Mouse (Mus musculus) brain, embryonic 14.5 days (tissue): Measurements from ENCODE around the gene Zfp518b.

Experiments
- CTCF ChIP-seq: fragments of 200-500 bp; IDR thresholded peaks from 2 replicates; pipeline ENCODE4 v1.5.1; 2012; ENCODE audit warnings: inconsistent platforms, mild to moderate bottlenecking, moderate library complexity, borderline replicate concordance; ENCODE audit not compliant: insufficient read depth, insufficient read length; ENCODE audit errors: extremely low read depth
- POLR2A ChIP-seq: fragments of 200-500 bp; IDR thresholded peaks from 2 replicates; pipeline ENCODE4 v1.6.1; 2012; ENCODE audit warnings: mild to moderate bottlenecking, inconsistent platforms, borderline replicate concordance; ENCODE audit not compliant: poor library complexity, insufficient read depth, insufficient read length, severe bottlenecking; ENCODE audit errors: extremely low read depth

- TF ChIP-seq POLR2A (no peak), CTCF (peak; percentile 15; the same call in 1 of the 2 replicates)
Observed at GRCm38 (mm10) chr5:38654571-38654970, 30.1 kb downstream of the Zfp518b start.
